Mouse (Mus musculus) limb, embryonic 11.5 days (tissue): ENCODE measurements around the gene Sorcs2. TPM values are rescaled to one million over a fixed set of nuclear protein-coding genes. Genes with fewer than 3 reads are reported as not detected.

Source experiments
- ATAC-seq: fragments of 200-750 bp; cut with Nextera tagmentation; 2 replicates; pipeline ENCODE4 v1.8.0; 2017; ENCODE audit warnings: low read depth; ENCODE audit not compliant: insufficient number of reproducible peaks, low FRiP score, low TSS enrichment
- DNase-seq: peaks from one replicate; pipeline ENCODE4 v3.0.0-alpha.2; 2015; ENCODE audit warnings: low spot score
- H3K27ac ChIP-seq: fragments of 300-500 bp; sonication (generic); replicated peaks from 2 replicates; pipeline ENCODE4 v1.5.1; 2014; ENCODE audit warnings: low read depth, mild to moderate bottlenecking, low read length
- H3K27me3 ChIP-seq: fragments of 300-500 bp; sonication (generic); 2 replicates; pipeline ENCODE4 v1.6.1; 2014; ENCODE audit warnings: mild to moderate bottlenecking, low read length, mixed read lengths; ENCODE audit not compliant: control insufficient read depth, insufficient read depth
- H3K36me3 ChIP-seq: fragments of 300-500 bp; sonication (generic); 2 replicates; pipeline ENCODE4 v1.6.1; 2014; ENCODE audit warnings: mild to moderate bottlenecking, low read length, moderate library complexity, mixed read lengths; ENCODE audit not compliant: control insufficient read depth, insufficient read depth
- H3K4me1 ChIP-seq: fragments of 300-500 bp; sonication (generic); 2 replicates; pipeline ENCODE4 v1.6.1; 2014; ENCODE audit warnings: low read length, mixed read lengths; ENCODE audit not compliant: control insufficient read depth, insufficient read depth
- H3K4me2 ChIP-seq: fragments of 300-500 bp; sonication (generic); 2 replicates; pipeline ENCODE4 v1.6.1; 2014; ENCODE audit warnings: low read depth, mild to moderate bottlenecking, moderate library complexity; ENCODE audit not compliant: severe bottlenecking
- H3K4me3 ChIP-seq: fragments of 300-500 bp; sonication (generic); 2 replicates; pipeline ENCODE4 v1.5.1; 2014; ENCODE audit warnings: low read depth, low read length
- H3K9ac ChIP-seq: fragments of 300-500 bp; sonication (generic); 2 replicates; pipeline ENCODE4 v1.6.1; 2014; ENCODE audit warnings: mild to moderate bottlenecking, low read length
- H3K9me3 ChIP-seq: fragments of 300-500 bp; sonication (generic); 2 replicates; pipeline ENCODE4 v1.6.1; 2016; ENCODE audit warnings: low read length; ENCODE audit not compliant: control insufficient read depth
- WGBS: fragments of 180-500 bp; shearing (Covaris S2); extraction: QIAGEN DNeasy Blood & Tissue Kit; methylation state at CpG from one replicate; pipeline ENCODE4 v1.1.7; 2014; 5-methylcytosine and 5-hydroxymethylcytosine counted together
- polyA plus RNA-seq: library from polyadenylated mRNA; unstranded; fragments of >200 nt; fragmentation: Nextera tagmentation; extraction: Ambion mirVana; gene quantifications from 2 replicates; pipeline ENCODE4 v1.2.1, GENCODE M21; 2014

Sorcs2 gene
- polyA plus RNA-seq, 1 experiment from 2014 or later: 6.4 TPM

DNA sequence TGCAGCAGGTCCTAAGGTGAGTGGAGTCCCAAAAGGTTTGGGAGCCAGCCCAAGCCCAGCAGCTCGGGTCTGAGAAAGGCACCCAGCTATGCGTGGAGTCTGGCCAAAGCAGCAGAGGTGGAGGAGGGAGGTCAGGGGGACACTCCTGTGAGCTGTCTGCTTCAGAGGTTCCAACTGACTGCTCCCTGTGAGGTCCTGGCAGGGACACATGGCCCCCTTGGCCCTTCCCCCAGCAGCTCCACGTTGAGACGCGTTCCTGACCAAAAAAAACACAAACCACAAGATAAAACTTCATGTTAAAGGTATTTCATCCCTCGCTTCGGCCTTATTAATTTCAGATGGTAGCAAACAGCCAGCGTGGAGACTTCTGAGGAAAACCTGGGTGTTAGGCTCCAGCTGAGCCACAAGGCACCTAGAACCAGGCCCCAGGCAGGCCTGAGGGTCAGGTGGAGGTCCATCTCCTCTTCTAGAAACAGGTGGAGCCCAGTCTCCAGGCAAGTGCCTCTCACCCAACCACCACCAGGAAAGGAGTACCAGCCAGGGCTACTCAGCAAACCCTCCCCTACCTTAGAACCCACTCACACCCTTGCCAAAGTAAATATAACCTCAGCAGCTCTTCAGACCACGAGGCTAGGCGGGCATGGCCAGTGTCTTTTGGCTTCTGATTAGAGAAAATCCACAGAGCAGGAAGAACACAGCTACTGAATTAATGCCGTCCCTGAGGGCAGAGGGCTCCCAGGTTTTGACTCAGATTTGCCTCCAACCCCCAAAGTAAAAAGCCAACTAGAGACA is 104.6 kb downstream of the Sorcs2 start:
- no peaks in the 10 kb centered on the region; the same call in 1 of the 2 replicates for H3K36me3 ChIP-seq
- no peaks in the 10 kb centered on the region for H3K27me3 ChIP-seq
- DNase-seq (no peak), ATAC-seq (no peak)
- WGBS: 66% methylated on average over 11 of the region's 11 CpGs
- no peaks in the 10 kb centered on the region for H3K4me1 ChIP-seq
- H3K4me2 ChIP-seq: no peak overlapping the region; the same call in 1 of the 2 replicates
- H3K9ac ChIP-seq: no peak overlapping the region
- 0 out of 2 replicates have a peak, but pooled peaks cover 2% of the 10 kb centered on the region for H3K9me3 ChIP-seq
- H3K4me3 ChIP-seq: no peak overlapping the region
- H3K27ac ChIP-seq: no peak overlapping the region

DNA sequence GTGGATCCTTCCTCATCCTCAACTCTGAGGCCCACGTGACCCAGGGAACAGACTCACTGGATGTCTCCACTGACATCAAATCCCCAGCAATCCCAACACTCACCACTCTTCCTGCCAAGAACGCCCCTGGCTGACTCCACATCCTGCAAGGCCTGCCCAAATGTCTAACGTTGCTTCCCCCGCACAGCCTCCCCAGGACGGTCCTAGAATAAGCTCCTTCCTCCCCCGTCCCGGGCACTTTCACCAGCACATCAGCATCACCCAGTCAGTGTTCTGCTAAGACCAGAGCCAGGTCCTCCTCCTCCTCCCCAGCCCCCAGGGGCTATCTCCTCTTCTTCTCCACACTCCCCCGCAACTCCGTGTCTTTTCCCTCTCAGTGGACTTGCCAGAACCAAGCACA is 105.6 kb downstream of the Sorcs2 start:
- Histone ChIP-seq H3K4me1 (no peaks in the 10 kb centered on the region), H3K4me3 (no peak overlapping the region), H3K4me2 (no peak overlapping the region), H3K36me3 (no peaks in the 10 kb centered on the region; the same call in 1 of the 2 replicates), H3K27me3 (no peaks in the 10 kb centered on the region), H3K27ac (no peak overlapping the region), H3K9me3 (0 out of 2 replicates have a peak, but pooled peaks cover 2% of the 10 kb centered on the region), H3K9ac (no peak overlapping the region)
- ATAC-seq (no peak), DNase-seq (no peak)
- WGBS: 84% methylated on average over 9 of the region's 9 CpGs

DNA sequence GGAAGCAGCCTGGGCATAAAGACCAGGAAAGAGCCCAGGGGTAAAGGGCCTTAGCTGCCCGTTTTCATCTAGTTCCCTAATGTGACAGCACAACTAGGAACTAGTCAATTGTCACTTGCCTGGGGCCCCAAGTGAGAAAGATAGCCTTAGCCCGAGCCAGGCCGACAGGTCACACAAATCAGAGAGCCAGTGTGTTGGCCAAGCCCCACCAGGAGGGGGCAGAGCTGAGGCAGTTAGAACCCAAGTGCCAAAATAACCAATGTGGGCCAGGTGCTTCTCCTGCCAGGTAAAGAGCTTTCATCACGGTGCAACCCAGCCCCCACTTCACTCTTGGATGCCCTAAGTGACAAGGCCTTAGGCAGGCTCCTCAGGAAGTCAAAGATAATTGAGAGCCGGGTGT is 106.7 kb downstream of the Sorcs2 start:
- Histone ChIP-seq H3K4me1 (no peaks in the 10 kb centered on the region), H3K4me3 (no peak overlapping the region), H3K27me3 (no peaks in the 10 kb centered on the region), H3K4me2 (no peak overlapping the region), H3K27ac (no peak overlapping the region), H3K36me3 (no peaks in the 10 kb centered on the region; the same call in 1 of the 2 replicates), H3K9me3 (0 out of 2 replicates have a peak, but pooled peaks cover under 1% of the 10 kb centered on the region), H3K9ac (no peak overlapping the region)
- DNase-seq: peak; percentile 35
- ATAC-seq: no peak
- 44% methylated on average over 5 of the region's 5 CpGs for WGBS

DNA sequence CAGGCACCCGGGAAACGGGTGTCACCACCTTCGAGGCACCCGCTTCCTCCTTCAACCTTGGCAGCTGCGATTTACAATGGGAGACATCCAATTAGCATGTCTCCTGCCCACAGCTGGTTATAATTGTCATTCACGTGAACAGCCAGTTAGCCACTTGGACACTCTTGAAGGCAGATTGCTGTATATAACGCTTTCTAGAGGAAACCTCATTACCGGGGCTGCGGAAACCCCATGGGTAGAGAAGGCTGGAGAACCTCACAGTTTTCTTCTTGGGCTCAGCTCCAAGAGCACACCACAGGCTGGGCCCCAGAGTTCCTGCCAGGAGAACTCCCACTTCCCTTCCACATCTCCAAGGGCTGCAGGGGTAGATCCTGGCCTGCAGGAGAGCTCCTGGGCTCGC is 112.5 kb downstream of the Sorcs2 start:
- WGBS: 17% methylated on average over 10 of the region's 10 CpGs
- no peak overlapping the region for H3K4me3 ChIP-seq
- H3K36me3 ChIP-seq: no peaks in the 10 kb centered on the region
- no peaks in the 10 kb centered on the region for H3K9me3 ChIP-seq
- DNase-seq (peak; percentile 48), ATAC-seq (no peak)
- H3K27ac ChIP-seq: peak overlapping the region; percentile 36; the same call in 1 of the 2 replicates
- no peak overlapping the region for H3K9ac ChIP-seq
- H3K27me3 ChIP-seq: no peaks in the 10 kb centered on the region
- H3K4me1 ChIP-seq: peaks cover 13% of the 10 kb centered on the region
- H3K4me2 ChIP-seq: no peak overlapping the region

DNA sequence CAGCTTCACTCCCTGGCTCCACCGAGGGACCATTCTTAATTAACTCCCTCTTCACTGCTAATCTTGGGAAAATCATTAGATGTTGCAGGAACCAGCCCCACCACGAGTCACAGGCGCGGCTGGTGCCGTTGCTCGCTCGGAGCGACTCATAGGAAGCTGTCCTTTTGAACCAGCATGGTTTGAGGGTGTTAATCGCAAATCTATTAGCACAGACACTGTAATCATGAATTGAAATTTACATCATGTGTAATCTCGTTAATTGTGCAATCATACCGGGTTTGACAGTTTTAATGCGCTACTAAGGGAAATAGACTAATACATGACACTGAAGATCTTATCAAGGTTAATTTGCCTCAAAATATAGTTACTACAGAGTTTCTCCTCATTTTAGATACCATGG is 118.0 kb downstream of the Sorcs2 start:
- Histone ChIP-seq H3K36me3 (no peaks in the 10 kb centered on the region), H3K4me1 (peaks cover 8% of the 10 kb centered on the region), H3K9ac (no peak overlapping the region), H3K27ac (no peak overlapping the region), H3K4me3 (no peak overlapping the region), H3K4me2 (no peak overlapping the region), H3K9me3 (no peaks in the 10 kb centered on the region), H3K27me3 (no peaks in the 10 kb centered on the region)
- ATAC-seq: no peak
- DNase-seq: no peak
- WGBS: 70% methylated on average over 12 of the region's 12 CpGs

DNA sequence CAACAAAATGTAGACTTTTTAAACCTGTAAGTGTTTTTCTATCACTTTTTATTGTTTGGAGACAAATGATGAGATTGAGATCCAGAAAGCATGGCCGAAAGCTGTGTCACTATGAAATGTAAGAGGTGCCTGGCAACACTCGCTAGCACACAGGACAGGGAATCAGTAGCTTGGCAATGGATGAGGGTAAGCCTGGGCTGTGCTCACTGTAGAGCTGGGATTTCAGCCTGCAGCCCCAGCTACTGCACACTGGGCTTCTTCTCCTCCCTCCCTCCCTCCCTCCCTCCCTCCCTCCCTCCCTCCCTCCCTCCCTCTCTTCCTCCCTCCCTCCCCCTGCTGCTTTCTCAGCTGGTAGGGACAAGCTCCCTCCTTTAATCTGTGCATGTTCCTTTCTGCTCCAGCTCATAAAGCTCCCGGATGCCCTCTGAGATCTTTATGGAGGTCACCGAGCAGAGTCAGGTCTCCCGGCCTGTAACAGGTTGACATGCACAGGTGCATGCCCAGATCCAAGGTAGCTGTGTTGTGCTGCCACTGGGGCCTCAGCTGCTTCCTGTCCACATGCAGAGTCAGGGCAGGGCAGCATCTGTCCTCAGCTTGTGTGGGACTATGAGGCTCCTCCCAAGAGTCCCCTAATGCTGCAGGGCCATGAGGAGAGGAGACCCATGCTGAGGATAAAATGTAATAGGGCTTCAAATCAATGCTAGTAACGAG is 123.1 kb downstream of the Sorcs2 start:
- no peaks in the 10 kb centered on the region for H3K9me3 ChIP-seq
- no peaks in the 10 kb centered on the region for H3K36me3 ChIP-seq
- no peak overlapping the region for H3K9ac ChIP-seq
- no peak for ATAC-seq
- no peak overlapping the region for H3K27ac ChIP-seq
- H3K27me3 ChIP-seq: no peaks in the 10 kb centered on the region
- no peak for DNase-seq
- H3K4me3 ChIP-seq: no peak overlapping the region
- H3K4me1 ChIP-seq: peaks cover 5% of the 10 kb centered on the region; the same call in 1 of the 2 replicates
- WGBS: 49% methylated on average over 6 of the region's 6 CpGs
- no peak overlapping the region for H3K4me2 ChIP-seq

DNA sequence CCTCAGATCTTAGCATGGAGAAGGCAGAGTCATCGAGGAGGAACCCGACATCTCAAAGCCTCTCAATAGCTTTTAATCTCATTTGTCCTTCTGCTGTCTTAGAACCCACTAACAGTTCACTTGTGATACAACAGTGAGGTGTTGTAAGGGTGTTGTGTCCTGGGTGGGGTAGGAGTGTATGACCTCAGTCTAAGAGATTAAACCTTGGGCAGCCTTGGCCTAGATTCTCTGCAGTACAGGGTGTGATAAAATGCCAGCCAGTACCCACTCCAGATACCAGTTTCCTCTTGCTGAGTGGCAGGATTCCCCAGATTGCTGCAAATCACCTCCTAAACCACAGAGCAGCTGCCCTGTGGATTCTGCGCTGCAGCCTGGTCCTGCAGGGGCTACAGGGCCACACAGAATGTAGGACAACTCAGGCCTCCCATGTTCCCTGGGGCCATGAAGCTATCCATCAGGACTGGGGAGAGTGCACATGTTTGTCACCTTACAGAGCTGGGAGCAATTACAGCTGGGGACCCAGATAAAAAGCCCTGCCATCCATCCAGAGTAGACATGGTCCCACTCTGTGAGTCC is 130.7 kb downstream of the Sorcs2 start:
- no peaks in the 10 kb centered on the region for H3K36me3 ChIP-seq
- H3K27me3 ChIP-seq: no peaks in the 10 kb centered on the region
- no peaks in the 10 kb centered on the region for H3K4me1 ChIP-seq
- H3K4me2 ChIP-seq: no peak overlapping the region
- DNase-seq (no peak), ATAC-seq (no peak)
- no peaks in the 10 kb centered on the region for H3K9me3 ChIP-seq
- 90% methylated on average over 3 of the region's 3 CpGs for WGBS
- H3K27ac ChIP-seq: no peak overlapping the region
- H3K4me3 ChIP-seq: no peak overlapping the region
- H3K9ac ChIP-seq: no peak overlapping the region

DNA sequence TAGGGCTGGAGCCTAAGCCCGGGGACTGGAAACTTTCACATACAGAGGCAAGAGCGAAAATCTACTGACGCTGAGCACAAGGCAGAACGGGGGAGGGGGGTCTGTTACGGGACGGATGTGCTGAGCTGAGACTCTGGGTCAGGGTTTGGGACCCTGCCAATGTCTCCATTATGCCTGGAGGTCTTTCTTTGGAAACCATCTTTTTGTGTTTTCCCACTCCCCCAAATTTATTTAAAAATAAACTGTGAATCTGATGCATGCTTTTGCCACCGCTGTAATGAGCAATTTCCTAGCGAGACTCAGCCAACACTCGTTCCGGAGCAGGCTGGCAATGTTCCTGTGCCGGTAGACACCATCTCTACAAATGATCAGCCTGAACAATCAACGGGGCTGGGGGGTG is 137.1 kb downstream of the Sorcs2 start:
- ATAC-seq (no peak), DNase-seq (no peak)
- Histone ChIP-seq H3K27me3 (no peaks in the 10 kb centered on the region), H3K4me2 (no peak overlapping the region), H3K4me1 (0 out of 2 replicates have a peak, but pooled peaks cover 2% of the 10 kb centered on the region), H3K36me3 (no peaks in the 10 kb centered on the region), H3K9me3 (no peaks in the 10 kb centered on the region; the same call in 1 of the 2 replicates), H3K4me3 (no peak overlapping the region), H3K9ac (no peak overlapping the region), H3K27ac (no peak overlapping the region)
- WGBS: 78% methylated on average over 12 of the region's 12 CpGs
